Mouse (Mus musculus) bone marrow macrophage, adult 2 months (primary cell): ENCODE data around the gene Egr4.

Source experiments
- CTCF ChIP-seq: IDR thresholded peaks from 2 replicates; pipeline ENCODE4 v1.5.1; 2012; ENCODE audit warnings: low read depth, mild to moderate bottlenecking, low read length, moderate library complexity
- POLR2A ChIP-seq: IDR thresholded peaks from 2 replicates; pipeline ENCODE4 v1.6.1; 2012; ENCODE audit warnings: mild to moderate bottlenecking, low read depth, low read length, borderline replicate concordance

DNA sequence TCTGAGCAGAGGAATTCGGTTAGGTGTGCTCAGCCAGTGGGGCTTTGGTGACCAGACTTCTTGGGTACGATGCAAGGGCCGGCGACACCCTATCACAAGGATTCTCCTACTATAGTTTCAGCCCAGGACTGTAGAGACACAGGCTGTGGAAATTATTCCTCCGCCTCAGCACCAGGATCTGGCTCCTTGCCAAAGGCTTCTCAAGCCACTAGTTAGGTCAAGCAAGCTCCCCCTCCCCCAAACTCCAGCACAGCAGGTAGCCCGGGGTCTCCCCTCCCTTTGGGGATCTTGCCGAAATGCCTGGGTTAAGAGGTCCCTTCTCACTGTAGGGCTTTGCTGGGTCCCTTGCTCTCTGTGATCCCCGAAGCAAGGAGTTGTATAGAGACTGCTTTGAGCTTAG, 41.4 kb downstream of the Egr4 start:
- TF ChIP-seq CTCF (no peak), POLR2A (no peak)
